8 mouse cellular contexts compared by ENCODE assay signal in genomic region chr12:69724711-69725460, GRCm38 (mm10). TPM values are rescaled to one million over a fixed set of nuclear protein-coding genes. Genes with fewer than 3 reads are reported as not detected.
DNase-seq lines count a peak whose midpoint lies in the region; ATAC-seq lines count a peak whose summit lies in the region.

TSS of gene L2hgdh (minus strand) at chr12:69724873.
TSS of gene Atp5s (plus strand) at chr12:69724950.

- peak within 1 kb of the TSS; percentile 92 for H3K4me2 ChIP-seq in hindbrain, embryonic 12.5 days (replicated peaks)

- H3K9ac ChIP-seq in hindbrain, embryonic 12.5 days, result peak within 1 kb of the TSS; percentile 83

- DNase-seq in NIH3T3 (ENCODE audit: low read depth), result peak; percentile 98
- DNase-seq in cerebellum, postnatal 10 days, result peak; percentile 98 to 99
- DNase-seq in frontal cortex, postnatal 10 days (ENCODE audit: low spot score in 2 of 2), result peak; percentile 89 to 94
- DNase-seq in layer of hippocampus, postnatal 14 days (ENCODE audit: low spot score in 2 of 2), result peak; percentile 91 to 95
- peak; percentile 96 for DNase-seq in lung, postnatal 14 days
- peak; percentile 83 for DNase-seq in retina, adult 2 months (ENCODE audit: low read depth, low spot score)
- DNase-seq in thymus, postnatal 36 days, result peak; percentile 94

- no peaks in the 10 kb centered on the region for H3K27me3 ChIP-seq in hindbrain, embryonic 12.5 days

- H3K4me1 ChIP-seq in hindbrain, embryonic 12.5 days, result peaks cover 17% of the 10 kb centered on the region

- peak; percentile 98 for ATAC-seq in hindbrain, embryonic 12.5 days (ENCODE audit: low FRiP score)

- H3K4me3 ChIP-seq in hindbrain, embryonic 12.5 days, result peak within 1 kb of the TSS; percentile 78

- H3K27ac ChIP-seq in hindbrain, embryonic 12.5 days, result peak within 1 kb of the TSS; percentile 82

- H3K9me3 ChIP-seq in hindbrain, embryonic 12.5 days (replicated peaks), result no peaks in the 10 kb centered on the region

- H3K36me3 ChIP-seq in hindbrain, embryonic 12.5 days, result peaks cover 5% of the 10 kb centered on the region

- under 1% methylated on average over 59 of the region's 60 CpGs for WGBS in hindbrain, embryonic 12.5 days

RNA-seq across cellular contexts. Expression of gene L2hgdh, which starts in this region (rescaled TPM):
- 14.6 and 15.3 TPM in 2 replicates for polyA plus RNA-seq in hindbrain, embryonic 12.5 days (2016; fragmentation: Nextera tagmentation; extraction: Ambion mirVana)
- total RNA-seq in layer of hippocampus, postnatal 14 days (2021), result 10 to 100 TPM; 13.6 to 16.2 TPM

RNA-seq across cellular contexts. Expression of gene Atp5s, which starts in this region (rescaled TPM):
- 26.1 and 28.5 TPM in 2 replicates for polyA plus RNA-seq in hindbrain, embryonic 12.5 days (2016; fragmentation: Nextera tagmentation; extraction: Ambion mirVana)
- total RNA-seq in layer of hippocampus, postnatal 14 days (2021), result 10 to 100 TPM; 23.2 to 27.3 TPM

Comparison
In these comparisons a context has a peak if more than half of its experiments do, and no peak if none do; other contexts are left out.
1. Peak in every context shown above with its lines: DNase-seq, ATAC-seq, H3K4me3 ChIP-seq and H3K27ac ChIP-seq.